Mouse (Mus musculus): ENCODE data around the gene H2-Q7. TPM values are rescaled to one million over a fixed set of nuclear protein-coding genes. Genes with fewer than 3 reads are reported as not detected.
"Not testable (repeated sequence)": the region's sequence is repeated elsewhere in the genome, so short reads cannot be mapped to it uniquely, and the experiment has no call there.

Gene H2-Q7
- total and polyA plus RNA-seq, 3 experiments = 40.9 to 104 (median 66.0) TPM

DNA sequence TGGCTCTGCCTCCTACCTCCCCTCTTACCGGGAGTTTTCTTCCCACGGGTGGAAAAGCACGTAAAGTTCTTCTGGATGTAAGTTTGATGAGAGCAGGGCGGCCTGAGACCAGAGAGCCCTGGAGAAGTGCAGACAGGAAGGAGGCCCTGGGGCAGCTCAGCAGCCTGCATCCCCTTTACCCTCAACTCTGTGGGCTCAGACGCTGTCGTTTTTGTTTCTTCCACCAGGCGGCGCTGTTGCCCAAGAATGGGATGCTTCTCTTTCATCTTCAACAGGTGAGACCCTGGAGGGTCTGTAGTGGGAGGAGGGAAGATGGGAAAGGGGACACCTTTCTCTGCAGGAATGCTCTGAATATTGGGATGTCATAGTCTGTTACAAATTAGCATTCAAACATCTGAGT is 26.7 kb downstream of the H2-Q7 start:
- dilution Hi-C loops (cut with MboI; ENCODE audit: extremely low pct_ligation_motif_present, extremely low pct_unique_long_range_greater_than_20kb, low sequenced_read_pairs); DNase-seq (ENCODE audit: extremely low read depth); H3K36me3 ChIP-seq (replicated peaks in 1 of 2; ENCODE audit: control insufficient read depth in 1 of 2, insufficient read depth in 1 of 2, low read length in 1 of 2); H3K27ac ChIP-seq (ENCODE audit: insufficient read depth, low read depth); H3K4me2 ChIP-seq (ENCODE audit: insufficient read depth, low read depth, poor library complexity, severe bottlenecking); H3K4me3 ChIP-seq (replicated peaks in 1 of 3; ENCODE audit: low read depth in 2 of 3, low read length in 2 of 3, poor library complexity in 1 of 3); H3K79me2 ChIP-seq (replicated peaks; ENCODE audit: control insufficient read depth, extremely low read depth, insufficient read depth, poor library complexity, severe bottlenecking); H3K9me3 ChIP-seq (replicated peaks; ENCODE audit: low read length); H3K27me3 ChIP-seq (replicated peaks); H3K9ac ChIP-seq (ENCODE audit: insufficient read depth, low read depth); H3K4me1 ChIP-seq (ENCODE audit: control insufficient read depth in 1 of 2, insufficient read depth in 2 of 2): not testable (repeated sequence)
- TF ChIP-seq CTCF (conservative IDR thresholded peaks at IDR 0.05 in 1 of 2, IDR thresholded peaks at IDR 0.05 in 1 of 2; ENCODE audit: low read depth in 2 of 2, low read length in 2 of 2) (peak; percentile 49 to 51), SMC3 (IDR thresholded peaks at IDR 0.05; ENCODE audit: low read depth, low read length) (peak; percentile 26), RAD21 (IDR thresholded peaks at IDR 0.05; ENCODE audit: low read depth, low read length) (peak; percentile 12)
- in situ Hi-C loops (cut with MboI; ENCODE audit: low pct_ligation_motif_present, low pct_unique_long_range_greater_than_20kb, low sequenced_read_pairs) = loop anchor here (25.0 kb wide), 1 partner anchor 1478 kb away; no protein-coding TSS in a partner anchor

DNA sequence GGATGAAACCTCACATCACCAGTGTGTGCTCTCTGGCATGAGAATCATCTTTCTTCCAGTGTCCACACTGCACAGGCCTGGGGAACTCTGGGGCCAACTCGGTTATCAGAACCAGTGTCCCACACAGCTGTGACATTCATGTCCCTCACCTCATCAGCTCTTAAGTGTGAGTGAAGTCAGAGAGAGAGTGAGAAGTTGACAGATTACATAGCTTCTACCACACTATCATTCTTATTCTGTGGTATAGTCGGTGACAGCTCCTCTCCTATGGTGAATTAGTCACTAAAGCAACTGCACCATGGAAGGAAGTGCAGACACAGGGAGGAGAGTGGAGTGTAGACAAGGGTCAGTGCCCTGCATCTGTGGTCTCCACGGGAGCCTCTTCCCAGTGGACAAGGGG is 30.0 kb downstream of the H2-Q7 start:
- H3K27me3 ChIP-seq (replicated peaks); H3K79me2 ChIP-seq (replicated peaks; ENCODE audit: control insufficient read depth, extremely low read depth, insufficient read depth, poor library complexity, severe bottlenecking); H3K4me1 ChIP-seq (ENCODE audit: control insufficient read depth in 1 of 2, insufficient read depth in 2 of 2); H3K4me3 ChIP-seq (replicated peaks in 1 of 3; ENCODE audit: low read depth in 2 of 3, low read length in 2 of 3, poor library complexity in 1 of 3); H3K4me2 ChIP-seq (ENCODE audit: insufficient read depth, low read depth, poor library complexity, severe bottlenecking); H3K36me3 ChIP-seq (replicated peaks in 1 of 2; ENCODE audit: control insufficient read depth in 1 of 2, insufficient read depth in 1 of 2, low read length in 1 of 2); H3K27ac ChIP-seq (ENCODE audit: insufficient read depth, low read depth); dilution Hi-C loops (cut with MboI; ENCODE audit: extremely low pct_ligation_motif_present, extremely low pct_unique_long_range_greater_than_20kb, low sequenced_read_pairs); H3K9me3 ChIP-seq (replicated peaks; ENCODE audit: low read length); H3K9ac ChIP-seq (ENCODE audit: insufficient read depth, low read depth); DNase-seq (ENCODE audit: extremely low read depth): not testable (repeated sequence)
- in situ Hi-C loops (cut with MboI; ENCODE audit: low pct_ligation_motif_present, low pct_unique_long_range_greater_than_20kb, low sequenced_read_pairs) = loop anchor here (25.0 kb wide), 1 partner anchor 1482 kb away; no protein-coding TSS in a partner anchor

DNA sequence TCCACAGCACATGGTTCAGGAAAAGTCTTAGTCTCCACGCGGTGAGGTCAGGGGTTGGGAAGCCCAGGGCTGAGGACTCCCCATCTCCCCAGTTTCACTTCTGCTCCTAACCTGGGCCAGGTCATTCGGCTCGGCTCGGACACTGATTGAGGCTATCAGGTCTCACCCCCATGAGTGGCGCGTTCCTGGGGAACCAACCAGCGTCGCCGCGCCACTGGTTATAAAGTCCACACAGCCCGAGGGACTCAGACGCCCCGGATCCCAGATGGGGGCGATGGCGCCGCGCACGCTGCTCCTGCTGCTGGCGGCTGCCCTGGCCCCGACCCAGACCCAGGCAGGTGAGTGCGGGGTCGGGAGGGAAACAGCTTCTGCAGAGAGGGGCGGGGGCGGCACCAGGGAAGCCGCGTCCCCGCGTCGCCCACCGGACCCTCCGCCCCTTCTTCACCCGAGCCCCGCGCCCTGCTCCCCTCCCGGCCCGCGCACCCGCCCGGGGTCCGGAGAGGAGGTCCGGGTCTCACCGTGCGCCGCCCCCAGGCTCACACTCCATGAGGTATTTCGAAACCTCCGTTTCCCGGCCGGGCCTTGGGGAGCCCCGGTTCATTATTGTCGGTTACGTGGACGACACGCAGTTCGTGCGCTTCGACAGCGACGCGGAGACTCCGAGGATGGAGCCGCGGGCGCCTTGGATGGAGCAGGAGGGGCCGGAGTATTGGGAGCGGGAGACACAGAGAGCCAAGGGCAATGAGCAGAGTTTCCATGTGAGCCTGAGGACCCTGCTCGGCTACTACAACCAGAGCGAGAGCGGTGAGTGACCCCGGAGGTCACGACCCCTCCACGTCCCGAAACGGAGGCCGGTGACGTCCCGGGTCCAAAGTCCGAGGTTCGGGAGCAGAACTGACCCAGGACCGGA is 31.1 kb downstream of the H2-Q7 start, which contains the start of gene H2-Q10:
Gene H2-Q10 (plus strand): TSS at position 248 of the 910 bp plus-strand sequence.
- Histone ChIP-seq H3K79me2 (replicated peaks; ENCODE audit: control insufficient read depth, extremely low read depth, insufficient read depth, poor library complexity, severe bottlenecking) (no peaks in the 10 kb centered on the region), H3K4me1 (ENCODE audit: control insufficient read depth in 1 of 2, insufficient read depth in 2 of 2) (peaks cover 2 to 4% of the 10 kb centered on the region in 2 experiments; a peak in 3 of 4 replicates), H3K27me3 (replicated peaks) (peaks cover 7% of the 10 kb centered on the region), H3K9me3 (replicated peaks; ENCODE audit: low read length) (no peaks in the 10 kb centered on the region), H3K4me3 (replicated peaks in 1 of 3; ENCODE audit: low read depth in 2 of 3, low read length in 2 of 3, poor library complexity in 1 of 3) (peak within 1 kb of the TSS in 2 of 3 experiments; percentile 33 to 45), H3K4me2 (ENCODE audit: insufficient read depth, low read depth, poor library complexity, severe bottlenecking) (peak within 1 kb of the TSS; percentile 34), H3K27ac (ENCODE audit: insufficient read depth, low read depth) (no peak within 1 kb of the TSS), H3K36me3 (replicated peaks in 1 of 2; ENCODE audit: control insufficient read depth in 1 of 2, insufficient read depth in 1 of 2, low read length in 1 of 2) (no peaks in the 10 kb centered on the region), H3K9ac (ENCODE audit: insufficient read depth, low read depth) (no peak within 1 kb of the TSS)
- in situ Hi-C loops (cut with MboI; ENCODE audit: low pct_ligation_motif_present, low pct_unique_long_range_greater_than_20kb, low sequenced_read_pairs) = loop anchor here (25.0 kb wide), 1 partner anchor 1483 kb away; no protein-coding TSS in a partner anchor
- dilution Hi-C loops (cut with MboI; ENCODE audit: extremely low pct_ligation_motif_present, extremely low pct_unique_long_range_greater_than_20kb, low sequenced_read_pairs) = no loop called here
- DNase-seq (ENCODE audit: extremely low read depth) = no peak
- TF ChIP-seq MXI1 (IDR thresholded peaks at IDR 0.05; ENCODE audit: low read depth, low read length) (no peak), JUND (conservative IDR thresholded peaks at IDR 0.05; ENCODE audit: low read depth, low read length) (no peak), HCFC1 (IDR thresholded peaks at IDR 0.05; ENCODE audit: low read depth, low read length) (no peak), JUN (IDR thresholded peaks at IDR 0.05; ENCODE audit: insufficient read depth, low read depth, low read length) (no peak), BHLHE40 (IDR thresholded peaks at IDR 0.05; ENCODE audit: low read depth, low read length) (no peak), ZMIZ1 (IDR thresholded peaks at IDR 0.05; ENCODE audit: low read depth, low read length) (no peak), ZNF384 (IDR thresholded peaks at IDR 0.05; ENCODE audit: low read depth, low read length) (no peak), ZC3H11A (IDR thresholded peaks at IDR 0.05; ENCODE audit: low read depth, low read length) (no peak), E2F4 (IDR thresholded peaks at IDR 0.05; ENCODE audit: insufficient replicate concordance, low read depth, low read length) (no peak), ELF1 (IDR thresholded peaks at IDR 0.05; ENCODE audit: low read depth, low read length) (no peak), USF1 (IDR thresholded peaks at IDR 0.05; ENCODE audit: low read depth, low read length) (no peak), NELFE (IDR thresholded peaks at IDR 0.05; ENCODE audit: low read depth, low read length) (no peak), MEF2A (IDR thresholded peaks at IDR 0.05; ENCODE audit: borderline replicate concordance, low read depth, low read length) (no peak), ETS1 (conservative IDR thresholded peaks at IDR 0.05; ENCODE audit: low read depth, low read length) (no peak), NRF1 (IDR thresholded peaks at IDR 0.05; ENCODE audit: low read depth, low read length) (no peak), ZKSCAN1 (IDR thresholded peaks at IDR 0.05; ENCODE audit: borderline replicate concordance, low read depth, low read length) (no peak), KAT2A (IDR thresholded peaks at IDR 0.05; ENCODE audit: insufficient replicate concordance, low read length) (no peak), SMC3 (IDR thresholded peaks at IDR 0.05; ENCODE audit: low read depth, low read length) (no peak), TBP (conservative IDR thresholded peaks at IDR 0.05; ENCODE audit: low read depth, low read length) (no peak)

Data from CH12.LX (cell line).